ENCODE assay signal across 23 mouse cellular contexts in genomic region chr12:34990387-34990786, GRCm38 (mm10). TPM values are rescaled to one million over a fixed set of nuclear protein-coding genes. Genes with fewer than 3 reads are reported as not detected.
DNase-seq lines count a peak whose midpoint lies in the region; ATAC-seq lines count a peak whose summit lies in the region.
"Had no signal": no experiment of that assay in that cellular context is flagged by ENCODE, and none has a peak within 500 bp of the region (broad histone marks: within the 10 kb centered on the region; RNA-seq: fewer than 3 reads in every experiment).

No protein-coding gene starts in this region.

- H3K27me3 ChIP-seq in splenic B cell, adult 2 months (ENCODE audit: control insufficient read depth, insufficient read depth, low read length, poor library complexity, severe bottlenecking), result no peaks in the 10 kb centered on the region
- H3K27me3 ChIP-seq: embryonic facial prominence, embryonic 12.5 days; heart, embryonic 12.5 days had no signal

- intact Hi-C loops in left cerebral cortex, postnatal 10 days (cut with DNase I), result no loop called here

- peak; percentile 51 for DNase-seq in CD4-positive helper T cell, adult 2 months (ENCODE audit: low read depth, low spot score)
- peak; percentile 65 for DNase-seq in Muller cell, postnatal 12 days (ENCODE audit: inconsistent ontology term)
- peak; percentile 73 for DNase-seq in induced T-regulatory cell, adult 2 months (ENCODE audit: low read depth)
- peak; percentile 29 for DNase-seq in splenic B cell, adult 2 months (ENCODE audit: low read depth, low spot score)
- no peak for DNase-seq in right cerebral cortex, postnatal 10 days (ENCODE audit: low spot score in 2 of 2)
- no peak for DNase-seq in left cerebral cortex, postnatal 10 days (ENCODE audit: extremely low spot score in 1 of 2, low spot score in 2 of 2)
- DNase-seq: adrenal gland, postnatal 10 days; cerebellum, adult 2 months; forebrain, postnatal 0 days; heart, postnatal 36 days; kidney, adult 9 months; kidney, postnatal 4 days; layer of hippocampus, postnatal 36 days; lung, postnatal 10 days; retina, postnatal 1 day; thymus, adult 18-20 months had no signal

- ATAC-seq in monocyte, adult 5-6 weeks (replicated peaks; ENCODE audit: insufficient number of reproducible peaks, low FRiP score, low TSS enrichment, poor library complexity, severe bottlenecking), result no peak
- ATAC-seq: forebrain, postnatal 0 days had no signal

- no peaks in the 10 kb centered on the region for H3K36me3 ChIP-seq in splenic B cell, adult 2 months (ENCODE audit: control insufficient read depth, insufficient read depth, low read length, poor library complexity, severe bottlenecking)
- H3K36me3 ChIP-seq: embryonic facial prominence, embryonic 12.5 days; G1E; heart, embryonic 12.5 days; limb, embryonic 10.5 days had no signal

RNA-seq across cellular contexts. Expression of gene Prps1l1, which starts 5.8 kb away (rescaled TPM):
- not detected for total RNA-seq in left cerebral cortex, postnatal 10 days (2021)
- total RNA-seq in monocyte, adult 5-6 weeks (2017), result not detected in 3 replicates
- total RNA-seq: adrenal gland, postnatal 10 days; forebrain, postnatal 0 days; gastrocnemius, adult 18-20 months; heart, postnatal 36 days; layer of hippocampus, postnatal 36 days; midbrain, postnatal 0 days had no signal

RNA-seq across cellular contexts. Expression of gene Snx13, which starts 56.6 kb away (rescaled TPM):
- 10 to 100 TPM; 51.8 to 54.6 TPM for total RNA-seq in left cerebral cortex, postnatal 10 days (2021)
- total RNA-seq in monocyte, adult 5-6 weeks (2017), result 38.4 to 57.2 TPM (median 40.9 TPM) in 3 replicates

Comparison
In these comparisons a context has a peak if more than half of its experiments do, and no peak if none do; other contexts are left out.
1. DNase-seq: peak in CD4-positive helper T cell, adult 2 months (single experiment), Muller cell, postnatal 12 days (single experiment), induced T-regulatory cell, adult 2 months (single experiment) and splenic B cell, adult 2 months (single experiment); none in right cerebral cortex, postnatal 10 days (0 of 2) and left cerebral cortex, postnatal 10 days (0 of 2).